Mouse (Mus musculus): ENCODE results near the gene St3gal3.
A peak's percentile ranks its signal among the peaks of the same experiment; 100 is the strongest.

St3gal3 gene

GRCm38 (mm10) chr4:118054615-118055014 is 80.1 kb downstream of the St3gal3 start:
- no peak for DNase-seq (ENCODE audit: low spot score)

- no peak for DNase-seq (ENCODE audit: low spot score)
Observed at GRCm38 (mm10) chr4:118053904-118054303, 80.8 kb downstream of the St3gal3 start.

DNA sequence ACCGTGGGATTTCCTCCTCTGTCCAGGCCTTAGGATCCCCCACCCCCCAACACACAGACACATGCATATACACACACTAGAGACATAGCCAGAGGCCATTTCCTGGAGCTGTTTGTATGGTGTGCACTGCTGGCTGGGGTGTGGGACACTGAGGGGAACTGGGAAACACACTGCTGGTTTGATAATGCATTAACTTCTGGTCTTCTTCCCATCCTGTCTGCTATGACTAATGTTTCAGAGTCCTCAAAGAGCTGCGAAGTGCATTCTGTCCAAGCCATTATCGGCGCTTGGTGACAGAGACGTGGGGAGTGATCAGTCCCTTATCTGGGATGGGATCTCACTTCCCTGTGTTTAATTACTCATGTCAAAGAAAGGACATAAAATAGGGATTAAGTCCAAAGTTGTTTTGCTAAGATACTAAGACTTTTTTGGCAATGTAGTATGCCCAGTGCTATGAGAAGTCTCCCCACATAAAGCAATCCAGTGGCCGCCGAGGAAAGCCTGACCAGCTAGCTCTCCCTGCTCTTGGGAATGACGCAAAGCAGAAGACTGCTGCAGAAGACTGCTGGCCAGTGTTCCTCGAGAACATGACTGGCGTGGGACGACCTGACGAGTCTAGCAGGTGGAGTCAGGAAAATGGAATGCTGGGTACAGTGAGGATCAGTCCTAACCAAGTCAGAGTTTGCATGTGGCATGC is 85.0 kb downstream of the St3gal3 start:
- peak; percentile 52 for DNase-seq (ENCODE audit: low spot score)

DNA sequence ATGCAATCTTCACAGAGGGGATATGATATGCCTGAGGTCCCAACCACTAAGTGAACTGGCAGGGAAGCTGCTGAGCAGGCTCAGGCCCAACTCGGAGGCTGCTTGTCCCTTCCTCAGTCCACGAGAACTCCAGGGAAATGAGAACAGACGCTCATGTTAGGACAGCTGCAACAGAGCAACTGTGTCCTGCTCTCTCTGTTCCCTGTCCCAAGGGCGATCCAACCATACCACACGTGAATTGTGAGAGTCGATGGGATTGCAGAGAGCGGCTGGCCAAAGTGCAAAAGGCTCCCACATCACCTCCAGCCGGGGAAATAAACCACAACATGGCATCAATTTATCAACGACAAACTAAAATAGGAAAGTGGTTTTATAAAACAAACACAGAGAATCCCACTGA is 90.2 kb downstream of the St3gal3 start:
- DNase-seq (ENCODE audit: low spot score) = no peak

GRCm38 (mm10) chr4:118043331-118044002 is 91.2 kb downstream of the St3gal3 start:
- no peak for DNase-seq (ENCODE audit: low spot score)

- DNase-seq (ENCODE audit: low spot score) = no peak
Observed at GRCm38 (mm10) chr4:118042671-118043320, 91.9 kb downstream of the St3gal3 start.

- DNase-seq (ENCODE audit: low spot score) = no peak
Observed at GRCm38 (mm10) chr4:118041145-118041544, 93.6 kb downstream of the St3gal3 start.

DNA sequence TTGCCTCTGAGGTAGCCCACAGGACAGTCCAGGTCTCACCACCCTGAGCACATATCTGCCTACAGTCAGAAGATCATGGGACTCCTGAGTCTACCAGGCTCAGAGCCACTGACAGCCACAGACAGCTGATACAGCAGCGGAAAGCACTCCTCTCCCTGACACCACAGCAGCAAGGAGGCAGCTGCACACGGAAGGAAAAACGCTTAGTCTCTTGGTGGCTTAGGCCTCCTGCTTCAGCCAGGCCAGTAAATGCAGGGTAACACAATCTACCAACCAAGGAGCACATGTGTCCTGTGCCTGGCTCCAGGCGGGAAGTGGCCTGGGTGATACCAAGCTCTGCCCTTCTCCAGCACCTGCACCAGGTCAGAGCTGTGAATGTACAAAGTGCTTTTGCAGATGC is 94.1 kb downstream of the St3gal3 start:
- no peak for DNase-seq (ENCODE audit: low spot score)

- DNase-seq (ENCODE audit: low spot score) = no peak
Observed at GRCm38 (mm10) chr4:118039964-118040363, 94.8 kb downstream of the St3gal3 start.

DNA sequence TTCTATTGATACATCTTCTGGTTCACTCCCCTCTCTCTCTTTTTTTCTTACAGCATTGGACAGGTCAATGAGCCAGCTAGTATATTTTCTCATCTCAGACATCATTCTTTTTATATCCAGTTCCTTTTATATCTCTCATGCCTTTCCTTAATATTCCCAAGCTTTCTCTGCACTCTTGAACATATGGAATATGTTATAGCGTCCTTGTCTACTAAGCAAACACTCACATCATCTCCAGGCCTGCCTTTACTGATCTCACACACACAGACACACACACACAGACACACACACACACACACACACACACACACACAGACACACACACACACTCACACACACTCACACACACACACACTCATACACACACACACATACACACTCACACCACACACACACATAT is 96.7 kb downstream of the St3gal3 start:
- no peak for DNase-seq (ENCODE audit: low spot score)

GRCm38 (mm10) chr4:118037406-118037805 is 97.3 kb downstream of the St3gal3 start:
- DNase-seq (ENCODE audit: low spot score) = no peak

- DNase-seq (ENCODE audit: low spot score) = no peak
Observed at GRCm38 (mm10) chr4:118036531-118036930, 98.2 kb downstream of the St3gal3 start.

DNA sequence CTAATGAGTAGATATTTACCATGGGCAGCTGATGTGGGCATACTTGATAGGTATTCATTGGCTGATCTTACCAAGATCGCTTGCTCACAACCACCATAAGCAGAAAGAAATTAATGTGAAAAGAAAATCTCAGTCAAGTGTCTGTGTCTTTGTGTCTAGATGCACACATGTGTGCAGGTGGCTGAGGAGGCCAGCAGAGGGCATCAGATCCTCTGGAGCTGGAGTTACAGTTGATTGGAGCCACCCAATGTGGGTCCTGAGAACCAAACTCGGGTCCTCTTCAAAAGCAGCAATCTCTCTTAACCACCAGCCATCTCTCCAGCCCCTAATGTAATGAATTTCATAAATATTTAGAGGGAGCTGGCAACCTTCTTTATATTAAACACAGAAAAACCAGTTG is 99.6 kb downstream of the St3gal3 start:
- no peak for DNase-seq (ENCODE audit: low spot score)

- no peak for DNase-seq (ENCODE audit: low spot score)
Observed at GRCm38 (mm10) chr4:118033026-118033425, 101.7 kb downstream of the St3gal3 start.

- DNase-seq (ENCODE audit: low spot score) = no peak
Observed at GRCm38 (mm10) chr4:118031776-118032170, 102.9 kb downstream of the St3gal3 start.

DNA sequence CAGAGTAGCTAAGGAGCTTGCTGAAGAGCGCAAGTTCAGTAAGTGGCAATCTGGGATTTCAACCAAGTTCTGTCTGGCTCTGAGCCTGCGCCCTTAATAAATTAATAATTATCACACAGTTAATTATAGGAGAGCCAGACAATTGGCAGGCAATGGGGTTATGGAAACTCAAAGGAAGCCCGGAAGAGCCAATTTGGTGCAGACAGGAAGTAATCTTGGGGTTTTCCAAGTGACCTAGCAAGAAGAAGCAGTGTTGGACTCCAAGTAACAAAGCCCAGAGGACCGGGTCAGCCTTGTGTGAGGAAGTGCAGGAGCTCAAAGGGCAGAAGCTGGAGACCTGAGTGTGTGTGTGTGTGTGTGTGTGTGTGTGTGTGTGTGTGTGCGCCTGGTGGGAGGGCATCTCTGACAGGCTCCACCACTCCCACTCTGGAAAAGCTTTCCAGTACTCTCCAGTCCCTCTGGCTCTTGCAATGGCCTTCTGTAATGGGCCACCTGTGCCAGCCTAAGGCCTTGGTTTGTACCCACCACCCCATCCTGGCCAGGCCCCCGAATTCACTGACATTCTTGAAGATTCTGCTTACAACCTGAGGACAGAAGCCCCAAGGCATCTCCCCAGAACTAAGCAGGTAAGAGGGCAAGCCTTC is 103.5 kb downstream of the St3gal3 start:
- DNase-seq (ENCODE audit: low spot score) = peak; percentile 30

DNA sequence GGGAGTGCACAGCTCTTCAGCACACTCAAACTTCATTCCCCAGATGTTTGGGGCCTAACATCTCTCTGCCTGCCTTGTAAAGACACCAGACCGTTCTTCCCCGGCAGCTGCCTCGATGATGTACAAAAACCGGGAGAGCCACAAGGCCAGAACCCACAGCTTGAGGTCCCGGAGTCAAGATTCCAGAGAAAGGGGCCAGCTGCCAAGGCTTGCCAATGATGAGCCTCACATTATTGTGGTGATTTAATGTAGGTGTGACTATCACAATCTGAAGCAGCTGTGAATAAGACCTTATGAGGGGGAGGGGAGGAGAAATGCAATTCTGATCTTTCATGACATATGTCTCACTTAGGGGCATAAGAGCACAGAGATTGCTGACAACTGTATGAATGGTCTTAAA is 104.4 kb downstream of the St3gal3 start:
- DNase-seq (ENCODE audit: low spot score) = no peak

DNA sequence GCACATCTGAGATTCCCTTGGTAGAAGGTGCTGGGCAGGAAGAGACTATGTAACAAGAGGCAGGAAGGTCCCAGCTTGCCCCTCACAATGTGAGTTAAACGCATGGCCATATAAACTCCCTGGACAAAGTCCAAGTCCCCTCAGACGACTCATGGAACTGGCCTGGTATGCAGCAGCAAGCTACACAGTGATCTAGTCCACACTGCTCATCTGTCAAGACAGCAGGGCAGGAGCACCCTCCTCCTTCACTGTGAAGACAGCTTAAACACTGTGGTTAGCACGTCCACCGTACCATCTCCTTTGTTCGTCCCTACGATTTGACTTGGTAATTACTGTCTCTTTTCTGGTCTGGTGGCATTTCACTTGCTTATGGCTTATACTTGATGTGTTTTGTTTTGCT is 104.8 kb downstream of the St3gal3 start:
- no peak for DNase-seq (ENCODE audit: low spot score)

- DNase-seq (ENCODE audit: low spot score) = no peak
Observed at GRCm38 (mm10) chr4:118028994-118029393, 105.7 kb downstream of the St3gal3 start.

DNA sequence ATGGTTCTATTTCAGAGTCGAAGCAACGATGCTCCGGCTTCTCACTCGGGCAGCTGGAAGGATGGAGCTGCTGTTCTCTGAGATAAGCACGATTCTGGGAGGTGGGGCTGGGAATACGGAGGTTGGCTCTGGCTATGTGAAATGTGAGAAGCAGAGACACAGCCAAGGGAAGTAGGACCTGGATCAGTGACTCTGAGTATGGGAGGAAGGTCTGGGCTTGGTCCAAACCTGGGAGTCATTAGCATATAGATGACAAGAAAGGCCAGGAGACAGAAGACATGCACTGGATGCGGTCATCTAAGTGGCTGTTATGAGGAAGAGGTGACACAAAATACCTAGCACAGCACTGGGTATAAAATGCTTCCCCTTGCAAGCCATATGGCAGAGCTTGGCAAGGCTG is 108.8 kb downstream of the St3gal3 start:
- DNase-seq (ENCODE audit: low spot score) = peak; percentile 49

DNA sequence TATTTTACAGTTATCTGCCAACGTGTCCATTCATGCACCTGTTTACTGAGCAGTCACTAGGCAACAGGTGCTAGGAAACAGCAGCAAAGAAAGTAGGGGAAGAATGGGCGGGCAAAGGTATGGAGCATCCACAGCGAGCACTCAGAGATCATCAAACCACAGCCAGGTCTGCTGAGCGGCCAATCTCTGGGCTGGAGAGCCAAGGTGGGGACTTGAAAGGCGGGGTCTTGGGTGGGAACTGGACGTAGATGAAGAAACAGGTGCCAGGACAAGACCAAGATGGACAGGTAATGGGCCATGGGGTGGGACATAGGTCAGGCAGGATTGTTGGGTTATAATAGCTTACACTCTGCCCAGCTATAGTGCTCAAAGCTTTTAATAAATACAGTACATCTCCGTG is 109.3 kb downstream of the St3gal3 start:
- no peak for DNase-seq (ENCODE audit: low spot score)

GRCm38 (mm10) chr4:118022811-118023210 is 111.9 kb downstream of the St3gal3 start:
- DNase-seq (ENCODE audit: low spot score) = no peak

GRCm38 (mm10) chr4:118022406-118022805 is 112.3 kb downstream of the St3gal3 start:
- DNase-seq (ENCODE audit: low spot score) = no peak

Data from MN1 (cell line).